Mouse (Mus musculus): ENCODE measurements around the gene Dctn5. TPM values are rescaled to one million over a fixed set of nuclear protein-coding genes. Genes with fewer than 3 reads are reported as not detected.
"Not testable (repeated sequence)": the region's sequence is repeated elsewhere in the genome, so short reads cannot be mapped to it uniquely, and the experiment has no call there.

The Dctn5 gene
- polyA plus RNA-seq (2012; rRNA removed) = 71.2 and 84.0 TPM in 2 replicates

DNA sequence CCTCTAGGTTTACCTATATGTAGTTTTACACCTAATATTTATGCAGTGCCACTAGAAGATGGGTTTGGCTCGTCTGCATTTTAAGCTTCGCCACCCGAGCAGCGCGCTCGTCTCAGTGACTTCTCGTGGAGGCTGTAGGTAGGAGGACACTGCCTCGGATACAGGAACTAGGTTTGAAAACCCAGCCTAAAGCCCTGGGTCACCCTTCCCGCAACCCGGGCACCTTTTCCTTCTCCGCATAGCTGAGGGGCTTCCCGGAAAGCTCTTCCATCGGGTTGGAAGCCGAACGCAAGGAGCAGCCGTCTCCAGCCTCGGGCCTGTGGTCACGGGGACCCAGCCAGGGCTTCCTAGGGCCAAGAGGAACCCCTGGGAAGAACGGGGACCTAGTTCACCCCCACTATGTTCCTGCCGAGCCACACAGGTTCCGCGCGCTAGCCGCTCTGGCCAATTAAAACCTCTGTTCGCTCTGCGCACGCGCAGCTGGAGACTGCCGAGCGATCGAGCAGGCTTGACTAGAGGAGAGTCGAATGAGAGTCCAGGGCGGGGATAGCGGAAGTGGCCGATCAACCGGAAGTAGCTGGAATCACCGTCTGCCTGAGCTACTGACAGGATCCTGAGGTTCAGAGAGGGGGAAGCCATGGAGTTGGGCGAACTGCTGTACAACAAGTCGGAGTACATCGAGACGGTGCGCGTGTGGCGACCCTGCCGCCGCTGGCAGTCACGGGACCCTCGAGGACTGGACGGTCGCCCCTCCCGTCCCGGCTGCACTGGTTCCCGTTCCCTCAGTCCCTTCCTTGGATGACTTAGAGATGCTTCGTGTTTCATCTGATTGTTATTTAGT is at the start of gene Dctn5, which contains the start of gene Palb2:
Gene Dctn5, plus strand, starts transcription at position 545 of the 841 bp plus-strand sequence.
Gene Palb2, minus strand, starts transcription at position 489 of the 841 bp plus-strand sequence.
- peak; percentile 97 for DNase-seq (ENCODE audit: low spot score)

DNA sequence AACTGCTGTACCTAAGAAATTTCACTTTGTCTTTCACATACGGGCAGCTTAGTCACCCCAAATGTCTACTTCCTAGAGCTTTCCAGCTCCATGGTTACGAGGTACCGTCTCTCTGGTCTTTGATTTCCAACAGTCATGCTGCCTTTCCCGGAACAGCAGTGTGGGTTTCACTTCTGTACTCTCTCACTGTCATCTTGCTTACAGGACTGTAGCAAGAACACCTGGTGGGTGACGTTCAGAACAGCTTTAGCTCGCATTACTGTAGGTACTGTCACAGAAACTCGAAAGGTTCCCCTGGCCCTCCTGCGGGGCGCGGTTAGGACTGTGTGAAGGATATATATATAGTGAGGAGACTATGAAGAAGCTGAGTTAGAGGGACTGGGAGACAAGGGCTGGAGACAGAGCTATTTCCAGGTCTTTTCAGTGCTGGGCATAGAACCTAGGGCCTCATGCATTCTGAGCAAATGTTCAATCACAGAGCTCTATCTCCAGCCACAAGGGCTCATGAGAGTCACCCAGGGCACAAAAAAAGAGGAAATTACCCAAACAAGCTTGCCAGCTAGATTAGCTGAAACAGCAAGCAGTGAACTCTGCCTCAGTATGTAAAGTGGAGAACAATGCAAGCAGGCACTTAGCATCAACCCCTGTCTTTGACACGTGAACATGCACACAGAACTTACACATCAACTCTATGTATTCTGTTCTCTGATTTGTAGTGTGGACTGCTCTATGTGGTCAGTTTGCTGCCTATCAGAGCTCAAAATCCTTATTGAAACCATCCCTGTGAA is 45.5 kb upstream of the Dctn5 start:
- DNase-seq (ENCODE audit: low spot score) = no peak

DNA sequence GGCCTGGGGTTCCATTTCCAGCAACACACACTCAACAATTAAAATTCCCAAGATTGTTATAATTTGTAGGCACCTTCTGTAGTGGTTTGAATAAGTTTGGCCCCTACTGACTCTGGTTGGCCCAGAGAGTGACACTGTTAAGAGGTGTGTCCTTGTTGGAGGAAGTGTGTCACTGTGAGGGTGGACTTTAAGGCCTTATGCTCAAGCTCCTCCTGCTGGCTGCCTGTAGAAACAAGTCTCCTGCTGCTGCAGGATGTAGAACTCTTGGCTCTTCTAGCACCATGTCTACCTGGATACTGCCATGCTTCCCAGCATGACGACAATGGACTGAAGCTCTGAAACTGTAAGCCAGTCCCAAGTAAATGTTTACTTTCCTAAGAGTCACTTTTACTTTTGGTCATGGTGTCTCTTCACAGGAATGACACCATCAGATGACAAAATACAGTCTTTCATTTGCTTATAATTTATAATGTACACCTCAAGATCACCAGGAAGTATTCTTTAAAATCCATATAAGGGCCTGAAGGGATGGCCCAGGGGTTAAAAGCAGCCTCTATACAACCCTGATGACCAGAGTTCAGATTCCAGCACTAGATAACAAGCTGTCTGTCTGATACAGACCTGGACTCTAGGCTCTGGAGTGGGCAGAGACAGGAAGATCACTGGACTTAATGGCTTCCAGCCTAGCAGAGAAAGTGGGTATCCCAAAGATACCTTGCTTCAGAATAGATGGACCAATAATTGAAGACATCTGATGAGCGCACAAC is 38.1 kb upstream of the Dctn5 start:
- DNase-seq (ENCODE audit: low spot score) = no peak

DNA sequence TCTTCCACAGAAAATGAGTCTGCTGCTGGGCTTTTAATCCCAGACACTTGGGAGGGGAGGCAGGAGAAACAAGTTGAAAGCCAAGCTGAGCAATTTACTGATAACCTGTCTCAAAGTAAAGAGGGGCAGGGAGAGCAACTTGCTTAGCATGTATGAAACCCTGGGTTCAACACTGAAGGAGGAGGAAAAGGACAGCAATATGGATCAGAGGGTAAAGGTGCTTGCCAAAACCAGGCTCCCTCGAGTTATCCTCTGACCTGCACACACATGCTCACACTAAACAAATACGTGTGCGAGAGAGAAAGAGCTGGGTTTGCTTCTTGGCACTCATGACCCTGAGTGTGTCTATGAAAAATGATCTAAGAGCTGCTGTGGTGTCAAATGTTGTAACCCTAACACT is 34.8 kb upstream of the Dctn5 start:
- DNase-seq (ENCODE audit: low spot score) = no peak

DNA sequence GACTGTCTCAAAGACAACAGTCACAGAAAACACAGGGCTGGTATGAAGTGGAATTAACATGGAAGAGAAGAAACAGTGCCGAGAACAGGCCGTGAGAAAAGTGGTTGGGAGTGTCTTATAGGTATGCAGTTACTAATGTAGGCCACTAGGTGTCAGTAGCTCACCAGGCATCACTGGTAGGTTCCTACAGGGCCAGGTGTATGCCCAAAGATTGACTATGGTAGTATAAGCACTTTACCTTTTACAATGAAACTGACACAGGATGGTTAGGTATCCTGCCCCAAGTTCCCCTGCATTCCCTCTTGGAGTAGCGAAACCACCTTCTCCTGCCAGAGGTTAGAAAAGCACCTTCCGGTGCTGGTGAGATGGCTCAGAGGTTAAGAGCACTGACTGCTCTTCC is 33.6 kb upstream of the Dctn5 start:
- no peak for DNase-seq (ENCODE audit: low spot score)

DNA sequence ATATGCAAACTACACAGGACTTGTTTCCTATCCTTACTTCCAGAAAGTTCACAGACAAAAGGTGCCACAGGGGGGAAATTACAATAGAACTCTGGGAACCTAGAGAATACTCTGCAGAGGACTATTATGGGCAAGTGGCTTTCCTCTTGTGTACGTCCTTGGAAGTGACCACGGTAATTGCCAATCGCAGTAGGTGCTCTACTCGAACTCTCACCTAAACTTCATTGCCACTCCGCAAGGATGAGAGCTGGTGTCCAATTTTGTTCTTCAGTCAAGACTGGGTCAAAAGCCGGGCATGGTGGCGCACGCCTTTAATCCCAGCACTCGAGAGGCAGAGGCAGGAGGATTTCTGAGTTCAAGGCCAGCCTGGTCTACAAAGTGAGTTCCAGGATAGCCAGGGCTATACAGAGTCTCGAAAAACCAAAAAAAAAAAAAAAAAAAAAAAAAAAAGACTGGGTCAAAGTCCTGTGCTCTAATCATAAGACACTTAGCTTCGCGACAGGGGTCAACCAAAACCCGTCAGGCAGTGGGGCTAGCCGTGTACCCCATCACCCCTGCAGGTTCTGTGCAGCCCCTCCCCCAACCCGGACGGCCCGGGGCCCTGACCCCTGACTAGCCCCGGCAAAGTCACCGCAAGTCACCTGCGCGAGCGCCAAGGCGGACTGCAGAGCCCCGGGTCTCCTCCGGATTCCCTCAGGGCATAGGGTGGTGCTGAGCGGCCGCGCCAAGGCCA is 31.7 kb upstream of the Dctn5 start:
- DNase-seq (ENCODE audit: low spot score) = not testable (repeated sequence)

DNA sequence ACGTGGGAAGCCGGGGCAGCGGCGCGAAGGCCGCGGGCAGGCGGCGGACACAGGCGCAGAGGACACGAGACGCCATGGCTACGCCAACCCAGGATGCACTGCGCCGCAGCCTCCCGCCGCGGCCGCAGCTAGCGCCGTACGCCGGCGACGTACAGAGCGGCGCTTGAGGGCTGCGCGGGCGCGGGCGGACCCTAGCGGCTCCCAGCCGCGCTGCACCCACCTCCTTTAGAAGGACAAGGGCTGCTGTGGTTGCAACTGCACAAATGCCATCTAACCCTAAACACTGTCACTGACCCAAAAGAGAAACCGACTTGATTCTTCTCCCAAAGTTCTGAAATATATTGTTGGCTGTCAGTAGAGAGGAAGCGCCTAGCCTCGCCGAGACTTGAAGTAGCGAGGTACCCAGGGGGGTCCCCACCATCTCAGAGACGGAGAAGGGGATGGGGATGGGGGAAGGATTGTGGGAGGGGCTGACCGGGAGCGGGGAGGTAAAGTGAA is 31.0 kb upstream of the Dctn5 start, which contains the start of gene Ndufab1:
Gene Ndufab1, minus strand, starts transcription at position 140 of the 498 bp plus-strand sequence.
- peak; percentile 74 for DNase-seq (ENCODE audit: low spot score)

DNA sequence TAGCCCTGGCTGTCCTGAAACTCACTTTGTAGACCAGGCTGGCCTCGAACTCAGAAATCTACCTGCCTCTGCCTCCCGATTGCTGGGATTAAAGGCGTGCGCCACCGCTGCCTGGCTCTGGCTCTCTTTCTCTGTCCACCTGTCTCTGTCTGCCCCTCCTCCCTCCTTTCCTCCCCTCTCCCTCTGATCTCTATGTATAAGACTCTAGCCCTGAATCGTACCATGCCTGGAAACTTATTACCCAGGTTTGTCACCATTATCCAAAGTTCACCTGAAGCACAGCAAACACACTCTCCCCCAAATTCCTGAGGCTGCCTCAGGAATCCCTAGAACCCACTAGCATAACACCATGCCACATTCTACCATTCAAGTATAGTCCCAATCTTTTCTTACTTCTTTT is 24.6 kb upstream of the Dctn5 start:
- DNase-seq (ENCODE audit: low spot score) = no peak

DNA sequence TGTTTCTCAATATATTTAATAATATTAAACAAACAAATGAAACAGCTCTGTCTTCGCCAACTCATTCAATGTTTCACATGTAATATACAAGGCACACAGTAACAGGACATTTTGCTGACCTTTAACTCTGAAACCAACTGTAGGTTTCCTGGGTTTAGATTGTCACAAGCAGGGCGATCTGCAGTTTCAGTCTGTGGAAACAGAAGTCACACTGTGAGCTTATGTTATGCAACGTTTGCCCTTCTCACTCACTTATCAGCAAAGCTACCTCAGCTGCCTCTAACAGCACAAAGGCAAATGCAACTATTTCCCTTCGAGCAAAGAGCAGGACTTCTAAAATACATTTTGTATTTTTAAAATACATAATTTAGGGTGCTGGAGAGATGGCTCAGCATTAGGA is 9.3 kb upstream of the Dctn5 start:
- no peak for DNase-seq (ENCODE audit: low spot score)

DNA sequence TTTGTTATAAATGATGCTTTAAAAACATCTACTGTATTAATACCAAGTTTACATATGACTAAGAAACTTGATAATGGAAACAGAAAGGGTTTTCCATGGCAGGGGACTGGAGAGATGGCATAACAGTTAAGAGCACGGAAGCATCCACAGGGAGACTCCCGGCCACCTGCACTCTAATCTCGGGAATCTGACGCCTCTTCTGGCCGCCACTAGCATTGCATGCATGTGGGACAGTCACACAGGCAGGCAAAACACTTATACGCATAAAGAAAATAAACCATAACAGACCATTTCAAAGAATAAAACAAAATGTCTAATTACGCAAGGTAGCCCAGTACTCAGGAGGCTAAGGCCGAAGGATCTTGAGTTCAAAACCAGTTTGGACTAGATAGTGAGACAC is 7.2 kb upstream of the Dctn5 start:
- DNase-seq (ENCODE audit: low spot score) = no peak

DNA sequence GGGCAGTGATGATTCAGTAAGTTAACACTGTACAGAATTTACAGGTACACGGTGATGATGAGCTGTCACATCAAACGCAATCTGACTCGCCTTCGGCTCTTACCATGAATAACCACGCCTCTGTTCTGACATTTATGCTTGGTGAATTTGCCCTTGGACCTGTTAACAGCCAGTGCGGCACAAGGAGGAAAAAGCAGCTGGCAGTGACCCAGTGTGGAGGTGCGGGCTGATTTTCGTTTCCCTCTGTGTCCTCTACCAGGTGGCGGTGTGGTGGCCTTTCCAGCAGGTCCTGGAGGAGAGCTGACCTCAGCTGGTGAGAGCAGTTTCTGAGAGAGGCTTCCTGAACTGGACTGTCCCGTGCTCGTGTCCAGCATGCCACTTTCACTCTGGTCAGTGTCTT is 5.9 kb upstream of the Dctn5 start:
- no peak for DNase-seq (ENCODE audit: low spot score)

DNA sequence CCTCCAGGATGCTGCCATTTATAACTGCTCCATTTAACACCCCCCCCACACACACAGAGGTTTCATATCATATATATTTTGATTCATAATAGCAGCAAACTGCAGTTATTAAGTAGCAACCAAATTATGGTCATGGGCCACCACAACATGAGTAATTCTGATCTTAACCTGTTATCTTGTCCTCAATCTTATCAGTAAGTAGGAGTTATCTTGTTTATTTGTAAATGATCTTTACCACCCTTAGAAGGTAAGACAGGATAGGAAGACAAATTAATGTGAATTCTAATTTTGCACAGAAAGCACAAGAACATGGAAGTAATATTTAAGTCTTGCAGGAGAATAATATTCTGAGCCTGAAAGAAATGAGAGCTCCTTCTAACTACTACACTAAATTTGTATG is 1.0 kb upstream of the Dctn5 start:
- no peak for DNase-seq (ENCODE audit: low spot score)

DNA sequence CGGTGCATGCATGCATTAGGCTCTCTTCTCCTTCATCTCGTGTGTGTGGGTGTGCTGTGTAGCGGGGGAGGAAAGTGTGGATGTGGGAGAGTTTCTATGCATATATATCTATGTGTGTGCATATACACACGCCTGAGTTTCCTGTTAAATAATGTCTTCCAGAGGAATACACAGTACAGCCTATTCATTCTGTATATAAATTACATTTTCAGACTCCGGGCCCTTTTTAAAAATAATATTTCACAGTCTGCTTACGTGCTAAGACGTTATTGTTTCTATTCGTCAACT is 441 bp downstream of the Dctn5 start:
- DNase-seq (ENCODE audit: low spot score) = no peak

DNA sequence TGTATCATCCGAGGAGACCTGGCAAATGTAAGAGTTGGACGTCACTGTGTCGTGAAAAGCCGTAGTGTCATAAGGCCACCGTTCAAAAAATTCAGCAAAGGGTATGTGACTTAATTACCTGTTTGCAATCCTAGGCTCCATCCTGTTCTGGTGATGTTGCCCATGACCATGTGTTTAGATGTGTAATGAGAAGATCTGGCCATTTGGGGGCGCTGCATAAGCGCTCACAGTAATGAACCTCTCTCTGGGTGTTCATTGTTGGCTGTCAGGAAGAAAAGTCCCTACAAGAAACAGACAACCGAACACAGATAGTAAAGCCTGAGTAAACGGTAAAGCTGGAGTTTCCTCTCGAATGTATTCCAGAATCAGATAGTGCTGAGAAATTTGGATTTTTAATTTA is 2.2 kb downstream of the Dctn5 start:
- no peak for DNase-seq (ENCODE audit: low spot score)

DNA sequence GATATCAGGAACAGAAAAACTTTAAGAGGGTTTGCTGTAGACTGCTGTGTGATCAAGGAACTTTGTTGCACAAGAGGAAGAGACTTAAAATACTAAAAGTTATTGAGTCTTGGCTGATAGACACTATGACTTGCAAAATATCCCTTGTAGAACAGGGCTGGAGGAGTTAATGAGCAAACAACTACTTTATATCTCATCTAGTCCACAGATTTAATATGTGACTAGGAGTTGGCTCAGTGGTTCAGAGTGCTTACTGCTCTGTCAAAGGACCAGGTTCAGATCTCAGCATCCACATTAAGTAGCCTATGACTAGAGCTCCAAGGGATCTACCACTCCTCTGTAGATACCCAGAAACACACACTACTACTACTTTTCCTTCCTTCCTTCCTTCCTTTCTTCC is 4.2 kb downstream of the Dctn5 start:
- DNase-seq (ENCODE audit: low spot score) = no peak

DNA sequence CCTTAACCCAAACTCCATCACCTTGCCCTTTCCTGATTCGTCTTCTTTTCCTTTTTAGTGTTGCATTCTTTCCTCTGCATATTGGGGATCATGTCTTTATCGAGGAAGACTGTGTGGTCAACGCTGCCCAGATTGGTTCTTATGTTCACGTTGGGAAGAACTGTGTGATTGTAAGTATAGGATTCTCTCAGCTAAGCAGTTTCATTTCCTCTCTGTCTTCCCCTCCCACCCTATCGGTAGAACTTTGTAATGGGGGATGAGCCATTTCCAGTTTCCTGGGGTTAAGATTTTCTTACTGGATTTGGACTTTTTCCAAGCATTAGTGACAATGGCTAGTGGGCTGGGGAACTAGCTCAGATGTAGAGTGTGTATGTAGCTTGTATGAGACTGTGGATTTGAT is 5.3 kb downstream of the Dctn5 start:
- no peak for DNase-seq (ENCODE audit: low spot score)

DNA sequence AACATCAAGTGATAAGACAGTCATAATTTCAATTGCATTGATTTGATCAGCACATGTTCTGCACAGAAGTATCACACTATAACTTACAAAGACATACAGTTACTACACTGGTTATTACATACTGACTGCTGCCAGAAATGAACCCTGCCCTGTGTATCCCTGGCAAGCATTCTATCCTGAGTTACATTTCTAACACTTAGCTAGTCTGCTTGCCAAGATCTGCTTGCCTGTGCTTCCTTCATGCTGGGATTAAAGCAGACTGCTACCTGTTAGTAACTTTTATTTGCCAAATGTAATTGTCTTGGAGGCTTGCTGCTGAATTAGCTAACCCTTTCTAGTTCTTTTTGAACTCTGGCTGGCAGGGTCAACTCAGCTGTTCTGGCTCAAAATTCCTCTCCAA is 8.2 kb downstream of the Dctn5 start:
- DNase-seq (ENCODE audit: low spot score) = no peak

DNA sequence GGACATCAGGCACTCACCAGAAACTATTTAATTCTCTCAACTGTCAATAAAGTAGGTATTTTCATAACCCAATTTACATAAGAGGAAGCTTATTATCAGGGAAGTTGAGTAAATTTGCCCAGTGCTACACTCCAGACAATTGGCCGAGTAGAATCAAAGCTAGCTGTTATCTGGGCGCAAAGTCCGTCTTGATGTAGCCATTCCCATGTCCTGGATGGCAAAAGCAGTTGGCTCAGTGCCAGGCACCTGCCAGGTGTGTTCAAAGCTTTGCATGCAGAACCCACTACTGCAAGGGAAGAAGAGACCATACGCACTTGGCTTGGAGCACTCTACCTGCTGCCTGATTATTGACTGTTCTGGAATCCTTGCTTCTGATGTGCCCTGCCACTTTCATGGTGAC is 19.6 kb downstream of the Dctn5 start:
- no peak for DNase-seq (ENCODE audit: low spot score)

DNA sequence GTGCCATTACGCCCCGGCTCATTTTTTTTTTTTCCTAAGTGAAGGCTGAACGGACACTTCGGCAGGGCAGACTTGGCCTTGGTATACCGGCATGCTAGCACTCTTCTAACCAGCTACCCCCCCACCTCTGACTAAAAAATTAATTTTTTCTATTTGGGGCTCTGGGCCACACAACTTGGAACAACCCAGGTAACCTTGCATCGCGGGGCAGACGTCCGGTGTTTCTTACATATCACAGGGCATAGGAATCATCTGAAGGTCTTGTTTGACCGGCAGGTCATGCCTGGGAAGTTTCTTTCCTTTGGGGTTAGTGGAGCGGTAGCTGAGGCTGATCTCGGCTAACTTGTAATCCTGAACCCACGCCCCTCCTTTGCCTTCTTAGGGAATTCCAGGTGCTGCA is 25.6 kb downstream of the Dctn5 start:
- DNase-seq (ENCODE audit: low spot score) = no peak

DNA sequence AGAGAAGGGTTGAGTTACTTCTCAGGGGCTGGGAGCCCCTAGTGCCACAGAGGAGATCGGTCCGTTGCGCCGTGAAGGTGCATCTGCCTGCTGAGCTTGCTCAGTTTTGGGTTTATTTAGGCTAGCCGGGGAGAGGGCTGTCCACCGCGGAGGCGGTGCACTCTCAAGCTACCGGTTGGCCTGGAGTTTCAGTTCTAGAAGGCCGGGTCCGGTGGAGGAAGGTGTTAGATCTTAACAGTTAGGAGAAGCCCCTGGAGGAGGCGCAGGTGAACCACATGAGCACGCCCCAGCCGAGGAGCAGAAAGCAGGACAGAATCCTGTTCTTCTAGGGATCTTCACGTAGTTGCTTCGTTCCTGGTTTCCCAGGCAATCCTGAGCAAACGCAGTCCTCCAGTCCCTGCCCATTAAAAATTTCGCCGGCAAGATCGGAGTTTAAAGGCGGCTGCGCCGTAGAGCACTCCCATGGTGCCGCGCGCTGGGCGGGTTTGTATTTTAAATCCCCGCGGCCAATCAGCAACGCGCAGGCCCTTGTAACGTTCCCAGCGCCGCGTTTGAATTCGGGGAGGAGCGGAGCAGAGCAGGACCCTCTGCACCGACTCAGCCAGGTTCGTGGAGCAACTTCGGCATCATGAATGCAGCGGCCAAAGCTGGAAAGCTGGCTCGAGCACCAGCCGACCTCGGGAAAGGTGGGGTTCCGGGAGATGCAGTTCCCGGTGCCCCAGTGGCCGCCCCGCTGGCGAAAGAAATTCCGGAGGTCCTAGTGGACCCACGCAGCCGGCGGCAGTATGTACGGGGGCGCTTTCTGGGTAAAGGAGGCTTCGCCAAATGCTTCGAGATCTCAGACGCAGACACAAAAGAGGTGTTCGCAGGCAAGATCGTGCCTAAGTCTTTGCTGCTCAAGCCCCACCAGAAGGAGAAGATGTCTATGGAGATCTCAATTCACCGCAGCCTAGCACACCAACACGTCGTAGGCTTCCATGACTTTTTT is 26.4 kb downstream of the Dctn5 start, which contains the start of gene Plk1:
Gene Plk1, plus strand, starts transcription at position 525 of the 988 bp plus-strand sequence.
- peak; percentile 54 for DNase-seq (ENCODE audit: low spot score)
